Mouse (Mus musculus) erythroblast, embryonic 14.5 days (primary cell): ENCODE results near the gene Rhox1. TPM values are rescaled to one million over a fixed set of nuclear protein-coding genes. Genes with fewer than 3 reads are reported as not detected.
"Not testable (repeated sequence)": the region's sequence is repeated elsewhere in the genome, so short reads cannot be mapped to it uniquely, and the experiment has no call there.

Experiments
- H3K27me3 ChIP-seq: 2 replicates; pipeline ENCODE4 v1.6.1; 2012; ENCODE audit warnings: inconsistent platforms; ENCODE audit not compliant: control insufficient read depth
- H3K36me3 ChIP-seq: 2 replicates; pipeline ENCODE4 v1.6.1; 2012; ENCODE audit warnings: mild to moderate bottlenecking, inconsistent platforms; ENCODE audit not compliant: control insufficient read depth
- H3K4me1 ChIP-seq: 2 replicates; pipeline ENCODE4 v1.6.1; 2012; ENCODE audit warnings: inconsistent platforms; ENCODE audit not compliant: control insufficient read depth
- H3K4me3 ChIP-seq: replicated peaks from 2 replicates; pipeline ENCODE3; 2012; ENCODE audit warnings: moderate library complexity, mild to moderate bottlenecking, inconsistent platforms
- H3K9me3 ChIP-seq: 2 replicates; pipeline ENCODE4 v1.6.1; 2012; ENCODE audit warnings: low read length, inconsistent platforms, mixed read lengths; ENCODE audit not compliant: control insufficient read depth
- GATA1 ChIP-seq: IDR thresholded peaks from 2 replicates; pipeline ENCODE4 v1.6.1; 2012; ENCODE audit warnings: low read length, inconsistent platforms, mixed read lengths
- TAL1 ChIP-seq: IDR thresholded peaks from 3 replicates; pipeline ENCODE4 v1.6.1; 2012; ENCODE audit warnings: low read length, inconsistent platforms, mixed read lengths
- polyA plus RNA-seq: library from polyadenylated mRNA; stranded (reverse); fragments of >175 nt; gene quantifications from 2 replicates; pipeline ENCODE4 v1.2.3, GENCODE M21; 2012

Gene Rhox1
- not detected in 2 replicates for polyA plus RNA-seq

DNA sequence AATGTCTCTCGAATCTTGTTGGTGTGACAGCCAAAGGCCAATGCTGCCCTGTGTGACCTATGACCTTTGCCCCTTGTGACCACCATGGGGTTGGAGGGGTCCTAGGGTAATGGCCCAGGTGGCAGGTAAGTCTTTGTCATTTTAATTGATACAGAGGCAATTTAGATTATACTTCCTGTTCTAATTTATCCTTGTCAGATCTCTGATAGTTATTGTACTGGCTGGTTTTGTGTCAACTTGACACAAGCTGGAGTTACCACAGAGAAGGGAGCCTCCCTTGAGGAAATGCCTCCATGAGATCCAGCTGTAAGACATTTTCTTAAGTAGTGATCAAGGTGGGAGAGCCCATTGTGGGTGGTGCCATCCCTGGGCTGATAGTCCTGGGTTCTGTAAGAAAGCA lies at the start of gene Rhox1:
Rhox1 (minus strand) TSS at position 101 of the 400 bp plus-strand sequence.
- not testable (repeated sequence) for H3K9me3 ChIP-seq, H3K27me3 ChIP-seq, H3K4me3 ChIP-seq, H3K4me1 ChIP-seq, H3K36me3 ChIP-seq

DNA sequence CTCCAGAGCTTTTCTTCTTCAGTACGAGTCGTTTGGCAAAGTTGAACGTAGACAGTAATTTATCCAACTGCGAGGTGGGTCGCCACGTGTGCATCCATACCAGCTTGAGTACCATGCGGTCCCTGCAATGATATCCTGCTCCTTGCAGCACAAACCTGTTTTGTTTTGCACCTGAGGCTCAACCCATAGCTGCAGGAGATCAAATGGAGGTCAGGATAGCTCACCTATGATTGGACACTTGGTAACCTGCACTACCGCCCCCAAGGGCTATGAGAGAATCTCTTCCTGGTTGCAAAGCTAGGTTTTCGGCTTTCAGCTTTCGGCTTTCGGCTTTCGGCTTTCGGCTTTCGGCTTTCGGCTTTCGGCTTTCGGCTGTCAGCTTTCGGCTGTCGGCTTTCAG lies 43.0 kb upstream of the Rhox1 start, which contains the start of gene Rhox4a:
Rhox4a (plus strand) TSS at position 301 of the 400 bp plus-strand sequence.
- H3K27me3 ChIP-seq, H3K9me3 ChIP-seq, H3K36me3 ChIP-seq, H3K4me3 ChIP-seq, H3K4me1 ChIP-seq: not testable (repeated sequence)

DNA sequence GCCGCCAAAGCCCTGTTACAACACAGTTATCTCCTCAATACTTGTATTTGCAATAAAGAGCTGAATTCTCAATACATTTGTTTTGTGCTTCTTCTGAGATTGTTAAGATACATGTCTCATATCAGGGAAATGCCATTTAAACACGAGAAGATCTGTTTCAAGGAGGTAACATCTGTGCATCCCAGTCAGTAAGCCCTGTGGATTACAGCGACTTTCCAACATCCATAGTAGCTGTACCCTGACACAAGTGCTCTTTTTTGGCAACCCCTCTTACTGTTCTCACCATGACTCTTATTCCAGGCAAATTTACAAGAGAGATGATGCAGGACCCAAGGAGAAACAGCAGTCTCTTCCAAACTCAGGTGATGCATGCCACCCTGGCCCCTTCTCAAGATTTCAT lies 27.6 kb upstream of the Rhox1 start, which contains the start of gene Rhox3a:
Rhox3a (plus strand) TSS at position 301 of the 400 bp plus-strand sequence.
- not testable (repeated sequence) for H3K27me3 ChIP-seq, H3K36me3 ChIP-seq, H3K4me3 ChIP-seq, H3K4me1 ChIP-seq, H3K9me3 ChIP-seq

DNA sequence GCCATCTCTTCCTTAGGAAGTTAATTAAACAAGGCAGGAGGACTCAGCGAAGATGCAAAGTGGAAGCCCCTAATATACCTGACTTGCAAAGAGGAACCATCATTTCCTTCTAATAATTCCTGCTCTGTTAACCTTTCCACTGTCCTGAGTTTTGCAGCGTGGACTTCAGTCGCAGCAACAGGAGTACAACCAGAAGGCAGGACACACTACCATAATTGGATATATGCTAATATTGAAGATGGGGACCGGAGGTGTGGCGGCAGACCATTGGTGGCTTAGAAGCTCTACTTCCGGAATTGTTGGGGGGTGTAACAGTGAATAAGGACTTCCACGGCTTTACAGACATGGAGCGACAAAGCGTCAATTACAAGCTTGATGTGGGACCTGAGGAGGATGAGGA lies 22.6 kb upstream of the Rhox1 start, which contains the start of gene Rhox2a:
Rhox2a (plus strand) TSS at position 301 of the 400 bp plus-strand sequence.
- H3K36me3 ChIP-seq, H3K4me1 ChIP-seq, H3K27me3 ChIP-seq, H3K9me3 ChIP-seq, H3K4me3 ChIP-seq: not testable (repeated sequence)

DNA sequence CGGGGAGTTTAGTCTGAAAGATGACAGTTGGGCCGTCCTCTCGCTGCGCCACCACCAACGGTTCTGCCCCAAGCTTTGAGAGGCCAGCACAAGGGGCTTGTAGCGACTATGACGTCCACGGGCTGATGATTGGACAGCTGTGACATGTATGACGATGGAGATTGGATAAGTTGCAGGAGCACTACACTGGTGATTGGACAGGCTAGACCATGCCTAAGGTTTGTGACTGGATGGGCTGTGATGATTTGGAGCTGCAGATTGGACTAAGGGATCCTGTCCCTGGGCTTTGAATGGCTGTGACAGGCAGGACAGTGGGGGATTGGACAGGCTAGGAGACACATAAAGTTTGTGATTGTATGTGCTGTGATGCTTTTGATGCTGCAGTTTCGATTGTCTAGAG lies 11.1 kb downstream of the Rhox1 start, which contains the start of gene Gm9:
Gm9 (minus strand) TSS at position 101 of the 400 bp plus-strand sequence.
- H3K4me1 ChIP-seq, result no peaks in the 10 kb centered on the region
- TF ChIP-seq GATA1, result no peak
- TF ChIP-seq TAL1, result no peak
- no peaks in the 10 kb centered on the region for H3K27me3 ChIP-seq
- H3K9me3 ChIP-seq, result peaks cover 2% of the 10 kb centered on the region; the same call in 1 of the 2 replicates
- no peaks in the 10 kb centered on the region for H3K36me3 ChIP-seq
- no peak within 1 kb of the TSS for H3K4me3 ChIP-seq

DNA sequence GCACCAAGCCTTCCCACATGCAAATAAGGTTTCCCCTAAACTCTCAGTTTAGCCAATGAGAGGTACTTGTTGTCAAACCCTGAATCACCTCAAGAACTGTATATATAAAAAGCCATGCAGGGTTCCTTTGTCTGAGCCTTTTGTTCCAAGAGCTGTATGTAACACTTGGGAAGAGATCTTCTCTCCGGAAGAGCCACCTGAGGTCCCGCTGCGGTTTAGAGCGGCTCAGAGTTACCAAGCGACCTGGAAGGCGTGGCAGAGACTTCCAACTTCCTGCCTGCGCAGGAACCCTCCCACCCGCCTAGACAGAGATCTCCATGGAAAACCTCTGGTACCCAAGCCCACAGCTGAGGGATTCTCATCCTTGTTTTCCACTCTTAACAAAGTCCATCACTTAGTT lies 23.4 kb downstream of the Rhox1 start:
- H3K4me1 ChIP-seq, result no peaks in the 10 kb centered on the region
- TF ChIP-seq GATA1, result no peak
- TF ChIP-seq TAL1, result no peak
- H3K36me3 ChIP-seq, result no peaks in the 10 kb centered on the region
- H3K4me3 ChIP-seq, result no peak overlapping the region
- H3K9me3 ChIP-seq, result no peaks in the 10 kb centered on the region
- H3K27me3 ChIP-seq, result no peaks in the 10 kb centered on the region

DNA sequence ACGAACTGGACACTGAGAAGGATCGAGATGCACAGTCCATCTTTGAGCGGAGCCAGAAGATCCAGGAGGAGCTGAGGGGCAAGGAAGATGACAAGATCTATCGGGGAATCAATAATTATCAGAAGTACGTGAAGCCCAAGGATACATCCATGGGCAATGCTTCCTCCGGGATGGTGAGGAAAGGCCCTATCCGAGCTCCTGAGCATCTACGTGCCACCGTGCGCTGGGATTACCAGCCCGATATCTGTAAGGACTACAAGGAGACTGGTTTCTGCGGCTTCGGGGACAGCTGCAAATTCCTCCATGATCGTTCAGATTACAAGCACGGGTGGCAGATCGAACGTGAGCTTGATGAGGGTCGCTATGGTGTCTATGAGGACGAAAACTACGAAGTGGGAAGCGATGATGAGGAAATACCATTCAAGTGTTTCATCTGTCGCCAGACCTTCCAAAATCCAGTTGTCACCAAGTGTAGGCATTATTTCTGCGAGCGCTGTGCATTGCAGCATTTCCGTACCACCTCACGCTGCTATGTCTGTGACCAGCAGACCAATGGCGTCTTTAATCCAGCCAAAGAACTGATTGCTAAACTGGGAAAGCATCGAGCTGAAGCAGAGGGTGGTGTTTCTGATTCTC lies 30.2 kb downstream of the Rhox1 start:
- Histone ChIP-seq H3K4me3 (peak overlapping the region; percentile 83), H3K9me3 (peaks cover 12% of the 10 kb centered on the region), H3K27me3 (no peaks in the 10 kb centered on the region; the same call in 1 of the 2 replicates), H3K36me3 (peaks cover 3% of the 10 kb centered on the region; the same call in 1 of the 2 replicates), H3K4me1 (peaks cover 14% of the 10 kb centered on the region)
- TF ChIP-seq TAL1 (no peak), GATA1 (no peak)

DNA sequence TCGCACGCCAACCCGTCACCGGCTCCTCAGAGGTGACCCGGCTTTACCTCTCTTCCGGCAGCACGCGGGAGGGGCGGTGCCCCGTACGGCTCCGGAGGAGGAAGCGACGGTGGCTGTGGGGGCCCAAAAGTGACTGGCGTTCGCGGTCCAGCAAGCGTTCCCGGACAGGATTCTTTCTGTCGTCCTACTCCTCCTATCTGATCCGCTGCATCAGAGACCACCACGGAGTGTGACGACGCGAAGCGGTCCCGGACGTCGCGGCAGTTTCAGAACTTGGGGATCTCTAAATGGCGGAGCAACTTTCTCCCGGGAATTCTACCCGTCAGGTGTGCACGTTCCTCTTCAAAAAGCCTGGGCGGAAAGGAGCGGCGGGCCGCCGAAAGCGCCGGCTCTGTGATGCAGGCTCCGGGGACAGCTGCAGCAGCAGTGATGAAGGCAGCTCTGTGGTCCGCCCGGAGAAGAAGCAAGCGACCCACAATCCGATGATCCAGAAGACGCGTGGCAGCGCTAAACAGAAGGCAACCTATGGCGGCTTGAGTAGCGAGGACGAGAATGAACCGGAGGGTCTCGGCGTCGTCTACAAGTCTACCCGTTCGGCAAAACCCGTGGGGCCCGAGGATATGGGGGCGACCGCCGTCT lies 30.8 kb downstream of the Rhox1 start, which contains the start of the genes Ndufa1 and Rnf113a1:
Ndufa1 (minus strand) TSS at position 59 of the 639 bp plus-strand sequence.
Rnf113a1 (plus strand) TSS at position 141 of the 639 bp plus-strand sequence.
- Histone ChIP-seq H3K4me1 (peaks cover 14% of the 10 kb centered on the region), H3K36me3 (peaks cover 3% of the 10 kb centered on the region; the same call in 1 of the 2 replicates), H3K9me3 (peaks cover 12% of the 10 kb centered on the region), H3K4me3 (peak within 1 kb of the TSS; percentile 83), H3K27me3 (no peaks in the 10 kb centered on the region; the same call in 1 of the 2 replicates)
- TF ChIP-seq GATA1 (no peak), TAL1 (no peak)

DNA sequence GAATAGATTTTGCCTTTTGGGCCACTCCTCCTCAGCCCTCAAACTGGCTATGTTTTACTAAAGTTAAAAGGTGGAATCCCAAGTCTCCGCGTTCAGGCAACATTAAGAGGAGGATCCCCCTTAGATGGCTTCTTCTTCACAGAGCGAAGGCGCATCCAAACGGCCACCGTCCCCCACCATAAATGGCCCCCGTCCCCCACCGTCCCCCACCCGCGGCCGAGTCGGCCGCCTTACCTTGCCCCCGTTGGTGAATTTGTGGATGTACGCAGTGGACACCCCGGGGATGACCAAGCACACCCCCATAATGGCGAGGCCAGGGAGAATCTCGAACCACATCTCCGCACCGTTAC lies 31.3 kb downstream of the Rhox1 start:
- peak overlapping the region; percentile 83 for H3K4me3 ChIP-seq
- peaks cover 14% of the 10 kb centered on the region for H3K4me1 ChIP-seq
- H3K27me3 ChIP-seq, result no peaks in the 10 kb centered on the region; the same call in 1 of the 2 replicates
- H3K36me3 ChIP-seq, result peaks cover 3% of the 10 kb centered on the region; the same call in 1 of the 2 replicates
- TF ChIP-seq GATA1 (no peak), TAL1 (no peak)
- peaks cover 12% of the 10 kb centered on the region for H3K9me3 ChIP-seq

DNA sequence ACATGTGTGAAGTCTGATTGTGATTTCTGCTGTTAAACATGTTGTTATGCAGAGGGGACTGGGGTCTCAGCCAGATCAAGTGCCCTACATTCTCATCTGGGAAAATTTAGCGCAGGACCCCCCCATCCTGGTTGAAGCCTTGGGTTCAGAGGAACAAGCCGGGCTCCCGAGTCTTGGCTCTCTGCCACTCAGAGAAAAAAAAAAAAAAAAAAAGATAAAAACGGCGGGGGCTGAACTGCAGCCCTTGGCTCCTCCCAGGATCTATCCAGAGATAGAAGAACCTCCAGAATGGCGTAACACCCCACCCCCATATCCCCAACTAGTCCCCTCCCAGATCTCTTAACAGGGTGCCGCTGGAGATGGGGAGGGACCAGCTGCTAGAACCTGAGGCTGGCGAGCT lies 37.7 kb downstream of the Rhox1 start:
- H3K27me3 ChIP-seq, H3K4me1 ChIP-seq, H3K9me3 ChIP-seq, H3K36me3 ChIP-seq, H3K4me3 ChIP-seq: not testable (repeated sequence)
